Comparison of ENCODE assay signal across 8 mouse cellular contexts in genomic region chr4:46600473-46601257, GRCm38 (mm10). TPM values are rescaled to one million over a fixed set of nuclear protein-coding genes. Genes with fewer than 3 reads are reported as not detected.
A peak's percentile ranks its signal among the peaks of the same experiment; 100 is the strongest.
DNase-seq lines count a peak whose midpoint lies in the region; ATAC-seq and TF ChIP-seq lines count a peak whose summit lies in the region.

No protein-coding gene starts in this region.

- H3K9me3 ChIP-seq in E14TG2a.4 (ENCODE audit: low read length), result no peaks in the 10 kb centered on the region
- H3K9me3 ChIP-seq in forebrain, embryonic 10.5 days, result no peaks in the 10 kb centered on the region
- no peaks in the 10 kb centered on the region for H3K9me3 ChIP-seq in limb, embryonic 11.5 days (ENCODE audit: control insufficient read depth, low read length)
- no peaks in the 10 kb centered on the region for H3K9me3 ChIP-seq in neural tube, embryonic 15.5 days (replicated peaks)

- no peak overlapping the region; the same call in 1 of the 2 replicates for H3K9ac ChIP-seq in limb, embryonic 11.5 days (ENCODE audit: low read length)
- peak overlapping the region; percentile 76 for H3K9ac ChIP-seq in neural tube, embryonic 15.5 days (replicated peaks)

- H3K36me3 ChIP-seq in kidney, adult 2 months (ENCODE audit: control insufficient read depth, insufficient read depth, low read length), result no peaks in the 10 kb centered on the region
- H3K36me3 ChIP-seq in E14TG2a.4 (ENCODE audit: insufficient read depth, low read length), result 0 out of 2 replicates have a peak, but pooled peaks cover 4% of the 10 kb centered on the region
- no peaks in the 10 kb centered on the region for H3K36me3 ChIP-seq in forebrain, embryonic 10.5 days (replicated peaks)
- no peaks in the 10 kb centered on the region for H3K36me3 ChIP-seq in limb, embryonic 11.5 days (ENCODE audit: control insufficient read depth, insufficient read depth, low read length)
- no peaks in the 10 kb centered on the region for H3K36me3 ChIP-seq in neural tube, embryonic 15.5 days

- TF ChIP-seq CTCF in kidney, adult 2 months (conservative IDR thresholded peaks at IDR 0.05; ENCODE audit: insufficient read depth, insufficient read length, low read depth, low read length), result no peak
- no peak for TF ChIP-seq CTCF in E14TG2a.4 (conservative IDR thresholded peaks at IDR 0.05; ENCODE audit: low read length)

- DNase-seq in kidney, adult 2 months, result no peak
- no peak for DNase-seq in kidney, adult 9 months
- no peak for DNase-seq in forebrain, embryonic 10.5 days (ENCODE audit: extremely low spot score, low spot score)
- DNase-seq in limb, embryonic 11.5 days (ENCODE audit: low spot score), result no peak
- no peak for DNase-seq in layer of hippocampus, adult 8-10 months (ENCODE audit: low spot score in 2 of 2)
- no peak for DNase-seq in layer of hippocampus, postnatal 14 days (ENCODE audit: low spot score in 2 of 2)

- H3K27ac ChIP-seq in kidney, adult 2 months (ENCODE audit: insufficient read depth, low read depth, low read length), result no peak overlapping the region
- peak overlapping the region; percentile 76; the same call in 1 of the 2 replicates for H3K27ac ChIP-seq in forebrain, embryonic 10.5 days
- H3K27ac ChIP-seq in limb, embryonic 11.5 days (replicated peaks; ENCODE audit: low read depth, low read length), result no peak overlapping the region
- peak overlapping the region; percentile 54; the same call in 1 of the 2 replicates for H3K27ac ChIP-seq in neural tube, embryonic 15.5 days (replicated peaks)

- 0 out of 2 replicates have a peak, but pooled peaks have one; percentile 6 for ATAC-seq in limb, embryonic 11.5 days (ENCODE audit: insufficient number of reproducible peaks, low FRiP score, low TSS enrichment, low read depth)
- no peak for ATAC-seq in neural tube, embryonic 15.5 days (ENCODE audit: low FRiP score)

- H3K4me1 ChIP-seq in kidney, adult 2 months (ENCODE audit: control insufficient read depth, insufficient read depth, low read length), result no peaks in the 10 kb centered on the region
- peaks cover 32% of the 10 kb centered on the region for H3K4me1 ChIP-seq in E14TG2a.4 (replicated peaks; ENCODE audit: low read depth, low read length)
- H3K4me1 ChIP-seq in forebrain, embryonic 10.5 days, result peaks cover 41% of the 10 kb centered on the region
- peaks cover 3% of the 10 kb centered on the region; the same call in 1 of the 2 replicates for H3K4me1 ChIP-seq in limb, embryonic 11.5 days (ENCODE audit: control insufficient read depth, insufficient read depth, low read length)
- peaks cover 17% of the 10 kb centered on the region; the same call in 1 of the 2 replicates for H3K4me1 ChIP-seq in neural tube, embryonic 15.5 days

- 0 out of 2 replicates have a peak, but pooled peaks cover 1% of the 10 kb centered on the region for H3K27me3 ChIP-seq in kidney, adult 2 months (replicated peaks; ENCODE audit: control insufficient read depth, insufficient read depth, low read length)
- peaks cover 73% of the 10 kb centered on the region for H3K27me3 ChIP-seq in E14TG2a.4 (ENCODE audit: insufficient read depth, low read length)
- peaks cover 92% of the 10 kb centered on the region for H3K27me3 ChIP-seq in forebrain, embryonic 10.5 days (ENCODE audit: poor library complexity, severe bottlenecking)
- peaks cover 32% of the 10 kb centered on the region for H3K27me3 ChIP-seq in limb, embryonic 11.5 days (ENCODE audit: control insufficient read depth, insufficient read depth, low read length)
- peaks cover 18% of the 10 kb centered on the region for H3K27me3 ChIP-seq in neural tube, embryonic 15.5 days (replicated peaks)

- H3K4me2 ChIP-seq in limb, embryonic 11.5 days (ENCODE audit: low read depth, severe bottlenecking), result peak overlapping the region; percentile 96
- peak overlapping the region; percentile 87 for H3K4me2 ChIP-seq in neural tube, embryonic 15.5 days

- peak overlapping the region; percentile 60 for H3K4me3 ChIP-seq in kidney, adult 2 months (ENCODE audit: insufficient read depth, low read depth, low read length)
- H3K4me3 ChIP-seq in E14TG2a.4 (replicated peaks; ENCODE audit: low read length), result peak overlapping the region; percentile 85
- H3K4me3 ChIP-seq in forebrain, embryonic 10.5 days, result peak overlapping the region; percentile 68
- H3K4me3 ChIP-seq in limb, embryonic 11.5 days (ENCODE audit: low read depth, low read length), result peak overlapping the region; percentile 49
- H3K4me3 ChIP-seq in neural tube, embryonic 15.5 days (replicated peaks), result peak overlapping the region; percentile 60

- no peak for TF ChIP-seq POLR2A in kidney, adult 2 months (IDR thresholded peaks at IDR 0.05; ENCODE audit: low read depth, low read length)

- 40% methylated on average over 20 of the region's 20 CpGs for WGBS in kidney, adult 2 months
- 42% methylated on average over 20 of the region's 20 CpGs for WGBS in forebrain, embryonic 10.5 days
- WGBS in limb, embryonic 11.5 days, result 41% methylated on average over 20 of the region's 20 CpGs
- 36% methylated on average over 20 of the region's 20 CpGs for WGBS in neural tube, embryonic 15.5 days

RNA-seq across cellular contexts. Expression of gene Coro2a, which starts 1.3 kb away (rescaled TPM):
- polyA plus RNA-seq in kidney, adult 2 months (2012; rRNA removed), result 4.1 and 4.2 TPM in 2 replicates
- 2.1 and 2.8 TPM in 2 replicates for polyA plus RNA-seq in forebrain, embryonic 10.5 days (2016; fragmentation: Nextera tagmentation; extraction: Ambion mirVana)
- 1.7 and 2.7 TPM in 2 replicates for polyA plus RNA-seq in limb, embryonic 11.5 days (2014; fragmentation: Nextera tagmentation; extraction: Ambion mirVana)
- polyA plus RNA-seq in neural tube, embryonic 15.5 days (2015; fragmentation: Nextera tagmentation; extraction: Ambion mirVana), result 9.8 and 18.7 TPM in 2 replicates
- 10 to 100 TPM; 15.7 to 19.5 (median 17.8) TPM for total RNA-seq in layer of hippocampus, adult 8-10 months (2022)
- total RNA-seq in layer of hippocampus, postnatal 14 days (2021), result 10 to 100 TPM; 27.9 to 30.5 TPM

RNA-seq across cellular contexts. Expression of gene Tbc1d2, which starts 49.3 kb away (rescaled TPM):
- polyA plus RNA-seq in kidney, adult 2 months (2012; rRNA removed), result 6.1 and 7.6 TPM in 2 replicates
- polyA plus RNA-seq in forebrain, embryonic 10.5 days (2016; fragmentation: Nextera tagmentation; extraction: Ambion mirVana), result 0.73 and 0.94 TPM in 2 replicates
- 0.96 and 1.7 TPM in 2 replicates for polyA plus RNA-seq in limb, embryonic 11.5 days (2014; fragmentation: Nextera tagmentation; extraction: Ambion mirVana)
- polyA plus RNA-seq in neural tube, embryonic 15.5 days (2015; fragmentation: Nextera tagmentation; extraction: Ambion mirVana), result 0.73 and 1.7 TPM in 2 replicates
- total RNA-seq in layer of hippocampus, adult 8-10 months (2022), result 1 to 10 TPM; 2.8 to 4.2 (median 3.0) TPM
- 1 to 10 TPM; 2.8 to 4.1 TPM for total RNA-seq in layer of hippocampus, postnatal 14 days (2021)

Comparison
In these comparisons a context has a peak if more than half of its experiments do, and no peak if none do; other contexts are left out.
1. H3K27ac ChIP-seq: peak in forebrain, embryonic 10.5 days (single experiment) and neural tube, embryonic 15.5 days (single experiment); none in kidney, adult 2 months (single experiment) and limb, embryonic 11.5 days (single experiment).
2. Peak in every context shown above with its lines, with median percentiles within 50 percentile points of each other: H3K4me3 ChIP-seq.